Mouse (Mus musculus) lung, adult 2 months (tissue): ENCODE measurements around the gene Pcbp4.

Experiments used
- CTCF ChIP-seq: fragments of 200-500 bp; IDR thresholded peaks from 2 replicates; pipeline ENCODE4 v1.5.1; 2011; ENCODE audit warnings: mild to moderate bottlenecking, low read length, control low read depth; ENCODE audit not compliant: insufficient read depth
- POLR2A ChIP-seq: fragments of 200-500 bp; IDR thresholded peaks from 2 replicates; pipeline ENCODE4 v1.6.1; 2011; ENCODE audit warnings: low read depth, mild to moderate bottlenecking, control low read depth, low read length, borderline replicate concordance; ENCODE audit errors: extremely low read depth

GRCm38 (mm10) chr9:106467746-106468145 lies 14.7 kb downstream of the Pcbp4 start:
- TF ChIP-seq CTCF (no peak), POLR2A (no peak)
